Mouse (Mus musculus) hindbrain, embryonic 10.5 days (tissue): ENCODE data around the gene Spag7. TPM values are rescaled to one million over a fixed set of nuclear protein-coding genes. Genes with fewer than 3 reads are reported as not detected.

ENCODE experiments used
- DNase-seq: peaks from one replicate; pipeline ENCODE4 v3.0.0-alpha.2; 2017; ENCODE audit warnings: low spot score
- H3K27ac ChIP-seq: fragments of 300-500 bp; sonication (generic); 2 replicates; pipeline ENCODE4 v1.5.1; 2016; ENCODE audit warnings: mild to moderate bottlenecking, moderate library complexity
- H3K27me3 ChIP-seq: fragments of 300-500 bp; sonication (generic); 2 replicates; pipeline ENCODE4 v1.6.1; 2016; ENCODE audit warnings: mild to moderate bottlenecking; ENCODE audit not compliant: poor library complexity, insufficient read depth, severe bottlenecking
- H3K36me3 ChIP-seq: fragments of 300-500 bp; sonication (generic); 2 replicates; pipeline ENCODE4 v1.6.1; 2016; ENCODE audit warnings: mild to moderate bottlenecking, moderate library complexity
- H3K4me1 ChIP-seq: fragments of 300-500 bp; sonication (generic); replicated peaks from 2 replicates; pipeline ENCODE4 v1.6.1; 2016; ENCODE audit warnings: mild to moderate bottlenecking
- H3K4me3 ChIP-seq: fragments of 300-500 bp; sonication (generic); 2 replicates; pipeline ENCODE4 v1.5.1; 2016; ENCODE audit warnings: mild to moderate bottlenecking, moderate library complexity
- H3K9me3 ChIP-seq: fragments of 300-500 bp; sonication (generic); 2 replicates; pipeline ENCODE4 v1.6.1; 2016; ENCODE audit warnings: mild to moderate bottlenecking, moderate library complexity
- WGBS: fragments of 180-500 bp; shearing (Covaris S2); methylation state at CpG from one replicate; pipeline ENCODE4 v1.1.7; 2016; 5-methylcytosine and 5-hydroxymethylcytosine counted together
- polyA plus RNA-seq: library from polyadenylated mRNA; unstranded; fragments of >200 nt; fragmentation: Nextera tagmentation; extraction: Ambion mirVana; gene quantifications from 2 replicates; pipeline ENCODE4 v1.2.1, GENCODE M21; 2016

Spag7 gene
- polyA plus RNA-seq, 1 experiment from 2014 or later = 185 TPM

DNA sequence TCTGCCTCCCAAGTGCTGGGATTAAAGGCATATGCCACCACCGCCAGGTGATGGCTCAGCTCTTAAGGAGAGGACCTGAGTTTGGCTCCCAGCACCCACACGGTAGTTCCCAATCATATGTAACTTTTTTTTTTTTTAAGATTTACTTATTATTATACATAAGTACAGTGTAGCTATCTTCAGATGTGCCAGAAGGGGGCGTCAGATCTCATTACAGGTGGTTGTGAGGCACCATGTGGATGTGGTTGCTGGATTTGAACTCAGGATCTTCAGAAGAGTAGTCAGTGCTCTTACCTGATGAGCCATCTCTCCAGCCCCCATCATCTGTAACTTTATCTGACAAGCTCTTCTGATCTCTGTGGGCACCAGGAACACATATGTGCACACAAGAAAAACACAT lies 28.2 kb upstream of the Spag7 start:
- WGBS = 76% methylated on average over 3 of the region's 3 CpGs
- H3K36me3 ChIP-seq = peaks cover 2% of the 10 kb centered on the region; the same call in 1 of the 2 replicates
- H3K4me1 ChIP-seq = peaks cover 29% of the 10 kb centered on the region
- H3K27me3 ChIP-seq = no peaks in the 10 kb centered on the region
- no peaks in the 10 kb centered on the region for H3K9me3 ChIP-seq
- H3K27ac ChIP-seq = no peak overlapping the region
- no peak for DNase-seq
- no peak overlapping the region for H3K4me3 ChIP-seq

DNA sequence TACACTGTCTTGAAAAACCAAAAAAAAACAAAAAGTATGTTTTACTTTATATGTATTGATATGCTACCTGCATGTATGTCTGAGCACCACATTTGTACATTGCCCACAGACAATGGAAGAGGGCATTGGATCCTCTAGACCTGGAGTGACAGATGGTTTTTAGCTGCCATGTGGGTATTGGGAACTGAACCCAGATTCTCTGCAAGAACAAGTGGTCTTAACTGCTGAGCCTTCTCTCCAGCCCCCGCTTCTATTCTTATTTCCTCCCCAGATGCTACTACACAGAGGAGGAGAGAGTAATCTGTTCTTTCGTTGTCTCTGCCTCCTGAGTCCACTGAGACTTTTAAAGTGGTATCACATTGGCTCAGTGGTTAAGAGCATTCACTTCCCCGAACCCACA lies 24.3 kb upstream of the Spag7 start:
- no peaks in the 10 kb centered on the region for H3K9me3 ChIP-seq
- peaks cover 6% of the 10 kb centered on the region for H3K4me1 ChIP-seq
- no peak for DNase-seq
- H3K27ac ChIP-seq = no peak overlapping the region
- H3K27me3 ChIP-seq = no peaks in the 10 kb centered on the region
- WGBS = 79% methylated on average over 3 of the region's 3 CpGs
- no peak overlapping the region for H3K4me3 ChIP-seq
- no peaks in the 10 kb centered on the region for H3K36me3 ChIP-seq

DNA sequence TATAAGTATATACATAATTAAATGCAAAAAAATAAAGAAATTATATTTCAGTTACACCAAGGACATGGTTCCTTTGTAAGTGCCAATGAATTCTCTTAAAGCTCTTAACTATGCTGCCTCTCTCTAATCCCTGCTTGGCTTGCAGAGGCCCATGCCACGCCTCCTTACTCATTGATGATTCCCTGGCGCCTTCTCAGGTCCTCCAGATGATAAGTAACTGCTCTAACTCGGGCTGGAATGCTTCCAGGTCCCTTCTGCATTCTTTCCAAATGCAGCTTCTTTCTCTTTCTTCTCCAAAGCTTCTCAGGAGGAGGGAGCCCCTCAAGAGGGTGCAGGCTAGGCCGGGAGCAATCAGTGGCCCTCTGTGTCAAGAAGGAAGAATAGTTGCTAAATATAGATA lies 20.4 kb upstream of the Spag7 start:
- peaks cover 32% of the 10 kb centered on the region for H3K4me1 ChIP-seq
- no peak overlapping the region for H3K27ac ChIP-seq
- 61% methylated on average over 4 of the region's 4 CpGs for WGBS
- H3K27me3 ChIP-seq = no peaks in the 10 kb centered on the region
- no peaks in the 10 kb centered on the region for H3K9me3 ChIP-seq
- no peak for DNase-seq
- peaks cover 12% of the 10 kb centered on the region for H3K36me3 ChIP-seq
- H3K4me3 ChIP-seq = no peak overlapping the region

DNA sequence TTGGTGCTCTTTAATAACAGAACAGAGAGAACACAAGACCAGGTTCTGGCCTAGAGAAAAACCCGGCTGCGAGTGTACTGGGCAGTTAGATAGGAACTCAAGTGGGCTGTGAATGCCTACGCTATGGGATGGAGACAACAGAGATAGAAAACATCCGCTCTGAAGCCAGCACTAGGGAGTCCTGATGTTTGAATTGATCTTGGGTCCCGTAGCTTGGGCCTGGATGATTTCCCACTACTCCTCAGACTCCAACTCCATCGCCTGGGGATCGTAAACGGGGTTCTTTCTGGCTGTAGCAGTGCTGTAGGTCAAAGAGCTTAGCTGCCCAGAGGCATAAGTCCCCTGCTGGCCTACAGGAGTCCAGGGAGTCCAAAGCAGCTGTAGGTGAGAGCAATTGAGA lies 19.2 kb upstream of the Spag7 start:
- no peaks in the 10 kb centered on the region for H3K27me3 ChIP-seq
- 10% methylated on average over 8 of the region's 8 CpGs for WGBS
- H3K9me3 ChIP-seq = no peaks in the 10 kb centered on the region
- H3K4me3 ChIP-seq = peak overlapping the region; percentile 82
- H3K4me1 ChIP-seq = peaks cover 32% of the 10 kb centered on the region
- peak overlapping the region; percentile 92 for H3K27ac ChIP-seq
- no peak for DNase-seq
- peaks cover 24% of the 10 kb centered on the region for H3K36me3 ChIP-seq

DNA sequence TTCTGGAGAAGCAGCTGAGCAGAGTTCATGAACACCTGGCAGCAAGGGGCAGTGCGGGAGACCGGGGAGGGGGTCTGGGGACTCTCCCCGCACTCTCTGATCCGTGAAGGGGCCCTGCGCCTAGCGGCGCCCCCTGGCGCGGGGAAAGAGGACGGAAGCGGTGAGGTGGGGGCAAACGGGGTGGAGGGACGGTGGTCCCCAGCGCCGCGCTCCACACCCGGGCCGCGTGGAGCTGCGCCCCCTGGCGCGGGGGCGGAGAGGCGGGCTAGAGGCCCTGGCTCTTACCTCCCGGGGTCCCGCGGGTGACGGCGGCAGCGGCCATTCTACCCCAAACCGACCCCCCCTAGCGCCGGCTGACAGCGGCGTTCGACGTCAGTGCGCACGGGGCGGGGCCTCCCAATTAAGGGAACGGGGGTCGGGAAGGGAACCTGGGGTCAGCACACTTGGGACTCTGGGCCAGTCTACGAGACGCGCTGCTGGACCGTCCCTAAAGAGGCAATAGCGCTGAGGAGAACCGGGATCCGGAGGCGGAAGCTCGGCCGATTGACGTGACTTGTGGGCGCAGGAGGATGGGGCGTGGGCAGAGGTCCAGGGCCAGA lies 18.5 kb upstream of the Spag7 start, which contains the start of gene Camta2:
Camta2 (minus strand) TSS at position 505 of the 599 bp plus-strand sequence.
- peak; percentile 88 for DNase-seq
- Histone ChIP-seq H3K36me3 (peaks cover 31% of the 10 kb centered on the region), H3K4me3 (peak within 1 kb of the TSS; percentile 82), H3K27ac (peak within 1 kb of the TSS; percentile 92), H3K9me3 (no peaks in the 10 kb centered on the region), H3K4me1 (peaks cover 38% of the 10 kb centered on the region), H3K27me3 (no peaks in the 10 kb centered on the region)
- WGBS = under 1% methylated on average over 55 of the region's 55 CpGs

DNA sequence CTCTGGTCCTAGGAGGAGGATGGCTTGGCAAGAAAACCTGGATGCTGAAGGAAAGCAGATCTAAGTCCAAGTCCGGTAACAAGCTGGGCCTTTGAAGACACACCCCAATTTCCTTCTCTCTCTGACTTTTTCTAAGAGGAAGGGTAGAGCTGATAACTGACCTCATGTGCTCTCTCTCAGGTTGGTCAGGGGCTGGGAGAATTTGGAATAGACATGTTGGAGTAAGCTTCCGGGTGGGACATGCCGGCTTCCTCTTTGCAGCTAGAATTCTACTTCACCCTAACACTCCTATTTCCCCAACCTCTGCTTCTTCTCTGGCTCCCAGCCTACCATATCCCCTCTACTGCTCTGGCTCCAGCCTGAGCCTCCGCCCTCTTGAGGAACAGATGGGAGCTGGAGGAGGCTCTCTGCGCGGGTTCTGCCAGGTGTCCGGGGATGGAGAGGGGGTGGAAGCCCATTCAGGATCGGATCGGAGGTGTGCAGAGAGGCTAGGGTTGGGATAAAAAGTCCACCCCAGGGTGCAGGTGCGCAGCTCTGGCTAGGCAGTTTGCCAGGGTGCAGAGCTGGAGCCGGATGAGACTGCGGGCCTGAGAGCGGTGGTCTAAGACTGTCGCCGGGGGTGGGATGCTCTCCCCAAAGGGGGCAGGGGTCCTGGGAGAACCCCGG lies 17.8 kb upstream of the Spag7 start:
- Histone ChIP-seq H3K36me3 (peaks cover 36% of the 10 kb centered on the region), H3K9me3 (no peaks in the 10 kb centered on the region), H3K4me1 (peaks cover 45% of the 10 kb centered on the region), H3K27ac (peak overlapping the region; percentile 92), H3K27me3 (no peaks in the 10 kb centered on the region), H3K4me3 (peak overlapping the region; percentile 82)
- DNase-seq = no peak
- 6% methylated on average over 16 of the region's 16 CpGs for WGBS

DNA sequence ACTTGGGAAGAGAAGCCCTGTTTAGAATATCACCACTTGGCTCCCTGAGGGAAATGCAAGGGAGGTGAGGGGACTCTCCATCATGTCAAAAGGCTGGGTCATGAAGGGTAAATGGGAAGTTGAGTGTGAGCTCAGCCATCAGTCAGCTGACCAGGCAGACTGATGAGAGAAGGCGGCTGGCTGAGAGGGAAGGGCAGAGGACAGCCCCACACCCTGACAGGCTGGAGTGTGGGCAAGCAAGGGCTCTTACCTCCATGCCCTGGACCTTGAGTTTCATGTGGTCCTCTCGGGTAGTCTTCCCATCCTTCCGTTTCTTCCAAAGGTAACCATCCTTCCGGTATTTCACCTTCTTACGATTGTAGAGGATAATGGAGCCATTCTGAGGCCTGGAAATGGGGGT lies 14.4 kb upstream of the Spag7 start:
- peaks cover 56% of the 10 kb centered on the region for H3K36me3 ChIP-seq
- WGBS = 89% methylated on average over 5 of the region's 5 CpGs

DNA sequence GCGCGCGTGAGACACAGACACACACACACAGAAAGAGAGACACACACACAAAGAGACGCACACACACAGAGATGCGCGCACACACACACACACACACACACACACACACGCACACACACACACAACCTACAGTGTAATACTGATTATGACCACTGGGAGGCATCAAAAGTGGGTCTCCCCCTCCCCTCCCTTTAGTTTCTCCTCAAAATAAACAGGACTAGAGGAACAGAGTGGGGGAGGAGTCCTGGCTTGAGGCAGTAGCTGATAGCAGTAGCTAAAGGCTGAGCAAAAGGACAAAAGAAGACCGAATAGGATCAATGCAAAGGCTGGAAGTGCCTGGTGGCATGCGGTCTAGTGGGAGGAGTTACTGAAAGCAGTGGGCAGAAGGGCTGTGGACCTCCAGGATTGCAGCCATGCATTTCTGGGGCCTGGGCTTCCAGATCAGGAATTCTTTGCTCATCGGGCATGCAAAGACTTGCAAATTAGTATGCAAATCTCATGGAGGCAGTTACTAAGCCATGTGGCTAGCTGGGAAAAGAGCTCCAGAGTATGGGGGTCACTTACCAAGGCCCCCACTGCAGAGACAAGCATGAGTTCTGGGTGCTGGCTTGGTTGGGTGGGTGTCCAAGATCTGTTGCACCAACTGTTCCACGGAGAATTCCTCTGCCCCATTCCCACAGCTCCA lies 12.8 kb upstream of the Spag7 start:
- DNase-seq = peak; percentile 72
- Histone ChIP-seq H3K36me3 (peaks cover 62% of the 10 kb centered on the region), H3K4me3 (peak overlapping the region; percentile 20; the same call in 1 of the 2 replicates), H3K9me3 (no peaks in the 10 kb centered on the region), H3K27me3 (no peaks in the 10 kb centered on the region), H3K27ac (peak overlapping the region; percentile 81), H3K4me1 (peaks cover 45% of the 10 kb centered on the region)
- 13% methylated on average over 11 of the region's 11 CpGs for WGBS

More for the DNA sequence above, 14.4 kb upstream of the Spag7 start:
- Histone ChIP-seq H3K27me3 (no peaks in the 10 kb centered on the region), H3K9me3 (no peaks in the 10 kb centered on the region), H3K4me1 (peaks cover 56% of the 10 kb centered on the region), H3K4me3 (no peak overlapping the region), H3K27ac (no peak overlapping the region)
- no peak for DNase-seq

DNA sequence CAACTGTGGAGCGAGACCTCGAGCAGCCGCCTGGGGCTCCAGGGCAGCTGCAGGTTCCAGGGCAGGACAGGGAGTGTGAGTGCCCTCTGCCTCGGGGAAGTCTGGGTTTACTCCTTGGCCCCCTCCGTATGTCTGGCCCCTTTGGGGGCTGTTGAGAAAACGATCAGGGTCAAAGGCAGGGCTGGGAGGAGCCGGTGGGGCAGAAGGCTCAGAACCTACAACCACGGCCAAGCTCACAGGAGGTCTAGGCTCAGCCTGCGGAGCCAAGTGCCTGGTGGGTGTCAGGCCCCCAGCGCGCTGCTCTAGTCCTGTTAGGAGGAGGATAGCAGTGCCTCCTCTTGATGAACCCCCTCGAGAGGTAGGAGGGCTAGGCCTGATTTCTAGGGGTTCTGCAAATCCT lies 12.0 kb upstream of the Spag7 start:
- peak overlapping the region; percentile 81 for H3K27ac ChIP-seq
- no peaks in the 10 kb centered on the region for H3K9me3 ChIP-seq
- 55% methylated on average over 12 of the region's 12 CpGs for WGBS
- no peak for DNase-seq
- H3K36me3 ChIP-seq = peaks cover 69% of the 10 kb centered on the region
- peaks cover 36% of the 10 kb centered on the region for H3K4me1 ChIP-seq
- 0 out of 2 replicates have a peak overlapping the region, but pooled peaks have one; percentile 0 for H3K4me3 ChIP-seq
- H3K27me3 ChIP-seq = no peaks in the 10 kb centered on the region

DNA sequence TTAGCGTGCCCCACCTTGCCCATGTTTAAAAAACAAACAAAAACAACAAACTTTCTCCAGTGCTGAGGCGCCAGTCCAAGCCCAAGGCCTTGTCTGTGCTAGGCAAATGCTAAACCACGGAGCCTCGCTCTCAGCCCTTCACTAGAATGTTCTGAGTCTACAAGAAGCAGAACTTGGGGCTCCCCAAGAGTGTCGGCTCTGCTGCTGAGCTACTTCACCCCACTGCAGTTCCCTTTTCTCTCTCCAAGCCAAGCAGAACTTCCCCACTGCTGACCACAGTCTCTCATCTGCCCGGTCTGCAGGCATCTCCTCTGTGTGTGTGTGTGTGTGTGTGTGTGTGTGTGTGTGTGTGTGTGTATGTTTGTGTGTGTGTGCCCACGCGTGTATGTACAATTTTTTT lies 10.7 kb upstream of the Spag7 start:
- H3K4me1 ChIP-seq = peaks cover 34% of the 10 kb centered on the region
- H3K4me3 ChIP-seq = no peak overlapping the region
- H3K36me3 ChIP-seq = peaks cover 73% of the 10 kb centered on the region
- WGBS = 84% methylated on average over 8 of the region's 8 CpGs
- DNase-seq = no peak
- no peak overlapping the region for H3K27ac ChIP-seq
- no peaks in the 10 kb centered on the region for H3K27me3 ChIP-seq
- H3K9me3 ChIP-seq = no peaks in the 10 kb centered on the region

DNA sequence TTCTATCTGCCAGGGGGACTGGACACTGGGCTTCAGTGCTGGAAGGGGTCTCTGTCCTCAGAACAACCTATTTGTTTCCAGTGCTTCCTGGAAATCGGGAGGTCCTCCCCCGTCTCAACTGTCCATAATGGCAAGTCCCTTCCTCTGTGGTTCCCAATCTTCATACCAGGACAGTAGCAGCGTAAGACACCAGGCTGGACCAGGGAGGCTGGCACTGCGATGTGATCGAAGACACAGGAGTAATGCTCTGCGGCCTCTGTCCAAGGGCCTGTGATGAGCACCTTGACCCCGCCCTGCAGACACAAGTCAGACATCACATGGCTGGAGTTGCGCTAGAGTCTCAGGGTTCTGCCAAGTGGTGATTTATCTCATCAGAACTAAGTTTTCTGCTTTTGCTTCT lies 10.1 kb upstream of the Spag7 start:
- Histone ChIP-seq H3K4me1 (peaks cover 35% of the 10 kb centered on the region), H3K27me3 (no peaks in the 10 kb centered on the region), H3K27ac (no peak overlapping the region), H3K4me3 (no peak overlapping the region), H3K36me3 (peaks cover 71% of the 10 kb centered on the region), H3K9me3 (no peaks in the 10 kb centered on the region)
- no peak for DNase-seq
- 97% methylated on average over 8 of the region's 8 CpGs for WGBS

DNA sequence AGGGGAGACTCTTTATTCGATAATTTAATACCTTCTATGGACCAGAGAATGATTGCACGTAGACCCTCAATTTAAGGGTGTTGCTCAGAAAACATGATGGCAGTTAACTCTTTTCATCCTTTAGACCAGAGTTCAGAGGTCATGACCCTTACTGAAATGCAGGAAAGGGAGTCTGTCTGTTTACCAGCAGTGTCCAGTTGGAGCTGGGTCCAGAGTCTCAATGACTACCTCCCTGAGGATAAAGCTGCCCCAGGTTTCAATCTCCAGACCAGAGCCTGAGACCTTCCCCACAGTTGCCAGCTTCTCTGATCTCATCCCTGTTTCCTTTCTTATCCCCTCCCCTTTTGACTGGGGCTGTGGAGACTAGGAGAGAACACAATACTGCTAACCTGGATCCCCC lies 9.4 kb upstream of the Spag7 start:
- no peak for DNase-seq
- Histone ChIP-seq H3K4me3 (no peak overlapping the region), H3K36me3 (peaks cover 71% of the 10 kb centered on the region), H3K4me1 (peaks cover 42% of the 10 kb centered on the region), H3K27ac (no peak overlapping the region), H3K27me3 (no peaks in the 10 kb centered on the region), H3K9me3 (no peaks in the 10 kb centered on the region)
- 60% methylated on average over 2 of the region's 2 CpGs for WGBS

DNA sequence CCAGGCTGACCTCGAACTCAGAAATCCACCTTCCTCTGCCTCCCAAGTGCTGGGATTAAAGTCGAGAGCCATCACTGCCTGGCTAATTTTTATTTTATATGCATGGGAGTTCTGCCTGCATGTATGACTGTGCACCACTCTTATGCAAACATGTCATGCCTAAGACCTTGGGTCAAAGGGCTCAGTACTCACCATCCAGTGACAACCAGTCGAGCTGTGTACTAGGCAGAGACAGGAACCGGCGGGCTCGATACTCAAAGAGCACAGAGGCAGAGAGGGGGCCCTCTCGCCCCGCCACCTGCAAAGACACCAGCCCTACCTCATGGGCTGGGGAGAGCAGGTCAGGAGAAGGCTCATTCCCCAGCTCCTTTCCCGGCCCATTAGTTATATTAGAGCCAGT lies 8.9 kb upstream of the Spag7 start:
- H3K27me3 ChIP-seq = no peaks in the 10 kb centered on the region
- H3K9me3 ChIP-seq = no peaks in the 10 kb centered on the region
- WGBS = 75% methylated on average over 9 of the region's 9 CpGs
- no peak overlapping the region for H3K27ac ChIP-seq
- H3K4me3 ChIP-seq = no peak overlapping the region
- H3K4me1 ChIP-seq = peaks cover 40% of the 10 kb centered on the region
- peaks cover 66% of the 10 kb centered on the region for H3K36me3 ChIP-seq
- no peak for DNase-seq
